Mouse (Mus musculus) megakaryocyte, embryonic 14.5 days (primary cell): ENCODE measurements around the gene Ppargc1a.

Experiments
- FLI1 ChIP-seq: IDR thresholded peaks from 2 replicates; pipeline ENCODE4 v1.6.1; 2012; ENCODE audit warnings: low read length, inconsistent platforms, mixed read lengths
- GATA1 ChIP-seq: IDR thresholded peaks from 3 replicates; pipeline ENCODE4 v1.6.1; 2012; ENCODE audit warnings: mixed read lengths, low read length, inconsistent platforms, borderline replicate concordance

DNA sequence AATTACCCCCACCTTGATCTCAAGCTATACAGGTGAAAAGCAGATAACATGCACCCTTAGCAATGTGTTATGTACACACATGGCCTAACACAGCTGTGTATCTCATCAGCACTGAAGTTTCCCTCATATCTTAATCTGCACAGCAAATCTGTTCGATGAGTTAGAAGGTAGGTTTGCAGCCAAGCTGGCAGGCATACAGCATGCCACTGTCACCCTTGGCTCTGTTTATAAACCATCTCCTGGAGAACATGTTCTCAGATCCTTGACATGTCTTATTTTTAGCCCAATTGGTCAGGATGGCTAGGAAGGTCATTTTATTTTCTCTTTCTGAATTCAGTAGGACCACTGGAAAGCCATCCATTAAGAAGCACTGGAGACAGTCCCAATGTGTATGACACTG is 36.2 kb downstream of the Ppargc1a start:
- TF ChIP-seq GATA1, result no peak
- TF ChIP-seq FLI1, result no peak
